Mouse (Mus musculus): ENCODE measurements at regions not wholly inside any gene's neighbourhood (a gene's known extent, or its start where the extent isn't known, plus 50 kb on each side); places are given as distances from the start of the nearest gene placed in this dataset.
"Not testable (repeated sequence)": the region's sequence is repeated elsewhere in the genome, so short reads cannot be mapped to it uniquely, and the experiment has no call there.

DNA sequence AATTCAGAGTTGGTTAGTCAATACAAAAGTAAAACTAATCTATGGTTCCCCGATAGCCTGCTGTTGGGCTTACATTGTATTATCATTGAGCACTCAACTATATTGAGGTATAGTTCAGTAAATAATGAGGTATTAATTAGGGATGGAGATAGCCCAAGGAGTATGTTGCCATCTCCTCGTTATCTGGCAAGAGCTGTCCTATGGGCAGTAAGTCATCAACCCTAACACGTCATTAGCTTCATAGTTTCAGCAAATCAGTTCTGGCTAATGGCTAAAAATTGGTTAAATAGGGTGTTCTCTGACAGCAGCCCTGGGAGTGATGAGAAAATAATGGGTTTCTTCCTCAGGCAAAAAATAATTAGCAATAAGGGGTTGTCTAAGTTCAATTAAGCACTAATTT is 236.4 kb upstream of the Pld5 start:
- intact Hi-C loops (cut with DNase I): no loop called here
- DNase-seq (ENCODE audit: low spot score in 2 of 2): no peak

DNA sequence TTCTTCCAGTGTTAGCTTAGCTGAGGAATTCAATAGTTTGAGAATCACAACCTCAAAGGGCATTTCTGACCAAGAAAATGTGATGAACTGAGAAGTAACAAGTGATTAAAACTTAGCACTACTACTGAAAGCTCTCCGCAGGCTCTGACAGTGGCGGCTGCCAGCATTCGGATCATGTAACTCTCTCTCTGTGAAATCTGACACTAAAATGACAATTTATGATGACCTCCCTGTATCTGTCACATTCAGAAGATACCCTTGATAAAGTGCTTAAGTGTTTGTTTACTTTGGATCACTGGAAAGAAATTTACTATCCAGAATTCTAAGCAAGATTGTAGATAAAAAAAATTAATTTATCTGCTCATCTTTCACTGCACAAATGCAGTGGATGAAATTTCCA is 230.3 kb upstream of the Pld5 start:
- intact Hi-C loops (cut with DNase I): no loop called here
- no peak for DNase-seq (ENCODE audit: low spot score in 2 of 2)

DNA sequence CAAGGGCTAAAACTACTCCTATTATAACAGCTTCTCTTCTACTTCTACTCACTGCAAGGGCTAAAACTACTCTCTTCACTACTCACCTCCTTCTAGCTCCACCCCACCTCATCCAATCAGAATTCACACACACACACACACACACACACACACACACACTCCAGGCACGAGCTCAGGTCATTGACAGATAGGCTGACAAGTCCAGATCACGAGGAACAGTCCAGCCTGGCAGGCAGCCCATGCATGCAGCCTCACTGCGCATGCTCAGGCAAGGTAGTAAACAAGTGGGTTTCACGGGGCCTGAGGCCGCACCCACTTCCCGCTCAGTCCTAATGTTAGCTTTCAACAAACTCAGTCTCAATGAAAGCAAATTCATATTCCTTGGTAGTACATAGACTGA is 229.6 kb upstream of the Pld5 start:
- intact Hi-C loops (cut with DNase I): not testable (repeated sequence)

DNA sequence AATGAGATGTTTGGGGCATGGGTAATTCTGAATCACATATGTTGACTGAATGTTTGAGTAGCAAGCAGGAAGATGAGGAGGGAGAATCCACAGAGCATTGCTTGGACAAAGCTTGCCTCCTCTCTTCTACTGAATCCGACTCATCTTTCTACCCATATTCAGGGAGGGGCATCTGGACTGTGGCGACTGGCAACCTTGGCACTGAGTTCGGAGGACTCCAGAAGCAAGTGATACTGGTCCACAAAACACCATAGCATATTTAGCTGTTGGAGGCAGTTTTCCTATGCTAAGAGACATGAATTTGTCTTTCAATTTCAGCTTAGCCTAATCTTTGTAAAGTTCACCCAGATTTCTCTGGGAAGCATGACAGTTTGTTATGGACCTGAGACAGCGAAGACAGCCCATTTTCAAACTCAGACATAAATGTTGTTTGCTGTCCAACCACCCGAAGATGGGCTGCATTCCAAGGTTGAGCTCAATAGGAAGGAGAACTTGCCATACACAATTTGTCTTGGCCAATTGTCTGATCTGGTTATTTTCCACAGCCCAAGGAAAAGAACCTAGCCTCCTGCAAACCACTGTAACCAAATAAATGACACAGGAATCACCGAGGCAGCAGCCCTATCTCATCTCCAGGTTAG is 224.0 kb upstream of the Pld5 start:
- DNase-seq (ENCODE audit: low spot score in 2 of 2): no peak
- intact Hi-C loops (cut with DNase I): no loop called here

More for the DNA sequence above, 229.6 kb upstream of the Pld5 start:
- DNase-seq (ENCODE audit: low spot score in 2 of 2): not testable (repeated sequence)

DNA sequence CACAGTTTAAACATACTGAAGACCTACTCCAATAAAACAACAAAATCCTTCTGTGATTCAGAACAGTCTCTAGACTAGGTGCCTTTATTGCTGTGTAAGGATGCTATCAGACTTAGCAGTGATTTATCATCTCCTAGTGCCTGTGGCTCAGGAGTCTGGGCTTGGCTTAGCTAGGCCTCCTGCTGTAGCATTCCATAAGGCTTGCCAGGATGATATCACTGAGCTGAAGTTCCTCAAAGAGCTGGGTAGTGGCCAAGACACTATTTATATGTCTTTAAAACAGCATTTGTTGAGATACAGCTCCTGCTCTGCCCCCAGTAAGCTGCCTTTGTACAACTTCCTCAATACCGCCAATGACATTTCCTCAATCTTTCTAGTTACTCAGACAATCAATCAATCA is 193.4 kb upstream of the Pld5 start:
- no peak for DNase-seq (ENCODE audit: low spot score in 2 of 2)
- intact Hi-C loops (cut with DNase I): no loop called here

DNA sequence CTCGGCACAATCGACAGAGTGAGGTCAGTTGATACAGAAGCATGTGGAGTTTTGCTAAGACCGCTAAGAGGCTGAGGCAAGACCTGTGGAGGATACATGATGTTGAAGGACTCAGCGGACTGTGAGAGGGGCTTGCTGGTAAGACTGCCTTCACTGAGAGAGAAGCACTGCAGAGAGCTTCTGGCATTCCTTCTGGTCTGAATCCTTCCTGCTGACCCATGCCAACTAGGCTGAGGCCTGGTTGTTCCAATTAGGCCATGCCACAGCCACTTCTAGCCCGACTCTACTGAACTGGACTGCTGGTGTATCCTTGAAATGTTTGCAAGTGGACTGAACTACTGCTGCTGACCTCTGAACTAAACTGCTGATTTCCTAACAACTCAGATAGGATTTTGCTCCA is 187.0 kb upstream of the Pld5 start:
- no peak for DNase-seq (ENCODE audit: low spot score in 2 of 2)
- intact Hi-C loops (cut with DNase I): no loop called here

DNA sequence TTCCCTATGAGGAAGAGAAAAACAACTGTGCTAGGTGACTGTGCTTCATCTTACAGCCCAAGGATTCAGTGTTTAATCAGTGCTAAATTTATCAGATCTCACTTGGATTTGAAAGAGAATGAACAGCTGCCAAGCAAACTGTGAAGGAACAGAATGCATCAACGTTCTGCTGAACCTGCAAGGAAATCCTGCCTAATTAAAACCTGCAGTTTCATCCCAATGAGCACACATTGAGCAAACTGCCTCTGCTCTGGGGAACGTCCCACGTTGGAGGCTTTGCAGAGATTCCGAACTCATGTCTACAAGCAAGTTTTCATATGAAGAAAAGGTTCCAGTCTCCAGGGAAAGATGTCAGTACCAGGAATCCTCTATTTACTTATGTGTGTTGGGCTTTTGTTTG is 171.6 kb upstream of the Pld5 start:
- intact Hi-C loops (cut with DNase I): no loop called here
- peak in 1 of 2 experiments; percentile 5 for DNase-seq (ENCODE audit: low spot score in 2 of 2)

DNA sequence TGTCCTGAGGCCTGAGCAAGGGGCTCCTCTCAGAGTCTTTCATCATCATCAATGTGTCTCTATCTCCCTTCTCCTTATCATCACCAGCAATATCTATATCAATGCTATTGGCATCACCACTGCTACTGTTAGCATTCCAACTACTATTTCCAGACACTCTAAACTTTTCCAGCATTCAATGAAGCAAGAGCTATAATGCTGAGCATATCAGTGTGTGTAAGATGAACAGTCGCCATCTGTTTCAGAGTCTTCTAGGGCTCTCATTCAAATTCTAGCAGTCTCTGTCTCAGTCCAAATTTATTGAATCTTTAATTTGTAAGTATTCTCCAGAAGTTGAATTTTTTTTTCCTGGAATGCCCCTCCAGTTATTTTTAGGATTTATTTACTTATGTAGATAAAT is 168.6 kb upstream of the Pld5 start:
- intact Hi-C loops (cut with DNase I): no loop called here
- no peak for DNase-seq (ENCODE audit: low spot score in 2 of 2)

DNA sequence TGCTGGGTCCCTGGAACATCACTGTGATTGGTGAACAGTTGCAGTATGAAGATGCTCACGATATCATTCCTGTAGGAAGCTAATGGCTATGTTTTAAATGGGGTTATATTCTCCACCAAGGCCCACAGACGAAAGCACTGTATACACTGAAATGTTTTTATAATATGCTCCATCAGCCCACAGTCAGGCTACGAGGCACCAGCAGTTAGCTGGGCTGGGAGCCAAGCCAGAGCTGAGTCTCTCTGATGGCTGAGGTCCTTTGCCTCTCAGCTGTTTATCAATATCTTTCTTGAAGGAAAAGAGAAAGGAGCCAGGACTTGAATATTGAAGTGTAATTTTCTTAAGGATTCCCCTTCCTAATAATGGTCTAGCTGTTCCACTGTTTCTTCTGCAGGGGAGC is 165.1 kb upstream of the Pld5 start:
- intact Hi-C loops (cut with DNase I): no loop called here
- no peak for DNase-seq (ENCODE audit: low spot score in 2 of 2)

DNA sequence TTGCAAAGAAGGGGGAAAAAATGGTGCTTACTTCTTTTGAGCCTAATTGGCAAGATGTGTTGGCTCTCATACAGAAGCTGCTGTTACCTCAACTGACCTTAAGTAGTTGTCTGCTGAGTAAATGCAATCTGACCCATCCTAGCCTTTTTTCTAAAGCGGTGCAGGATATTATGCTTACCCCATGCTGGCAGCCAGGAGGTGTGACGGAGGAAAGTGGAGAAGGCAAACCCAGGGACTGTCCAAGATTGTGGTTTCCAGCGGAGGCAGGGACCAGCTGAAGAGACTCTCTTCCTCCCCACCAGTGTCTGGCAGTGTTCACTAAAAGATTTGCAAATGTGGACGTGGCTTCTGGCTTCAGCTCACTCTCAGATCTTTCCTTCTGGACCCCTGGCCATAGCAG is 152.7 kb upstream of the Pld5 start:
- intact Hi-C loops (cut with DNase I): no loop called here
- DNase-seq (ENCODE audit: low spot score in 2 of 2): no peak

DNA sequence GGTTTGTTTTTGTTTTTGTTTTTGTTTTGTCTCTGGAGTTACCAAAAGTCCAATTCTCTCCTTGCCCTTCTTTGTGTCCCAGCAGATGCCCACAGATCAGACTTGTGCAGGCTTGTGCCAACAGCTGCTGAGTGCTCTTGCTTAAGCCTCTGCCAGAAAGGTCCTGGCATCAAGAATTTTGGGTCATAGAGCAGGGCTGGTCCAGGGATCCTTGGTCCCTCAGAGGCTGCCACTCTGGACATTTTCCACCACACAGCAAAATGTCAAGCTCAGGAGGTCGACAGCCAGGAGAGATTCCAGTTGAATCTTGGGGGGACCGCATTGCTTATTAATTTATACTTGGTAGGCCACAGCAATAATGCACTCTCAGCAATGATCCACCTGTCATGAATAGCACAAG is 151.9 kb upstream of the Pld5 start:
- intact Hi-C loops (cut with DNase I): no loop called here
- DNase-seq (ENCODE audit: low spot score in 2 of 2): no peak

DNA sequence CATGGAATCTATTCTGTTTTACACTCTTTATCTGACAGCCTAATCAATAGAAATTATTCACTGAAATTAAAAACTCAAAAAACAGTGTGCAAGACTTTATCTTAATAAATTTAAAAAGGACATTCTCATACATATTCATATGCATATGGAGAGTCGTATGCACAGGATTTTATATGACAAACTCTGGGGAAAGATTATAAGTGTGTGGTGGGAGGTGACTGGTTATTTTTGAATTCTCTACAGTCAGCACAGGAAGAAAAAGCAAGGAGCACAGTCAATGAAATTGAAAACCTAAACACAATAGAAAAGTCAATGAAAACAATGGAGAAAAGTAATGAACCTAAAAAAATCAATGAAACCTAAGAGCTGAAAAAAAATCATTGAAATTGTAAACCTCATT is 142.1 kb upstream of the Pld5 start:
- intact Hi-C loops (cut with DNase I): no loop called here
- no peak for DNase-seq (ENCODE audit: low spot score in 2 of 2)

DNA sequence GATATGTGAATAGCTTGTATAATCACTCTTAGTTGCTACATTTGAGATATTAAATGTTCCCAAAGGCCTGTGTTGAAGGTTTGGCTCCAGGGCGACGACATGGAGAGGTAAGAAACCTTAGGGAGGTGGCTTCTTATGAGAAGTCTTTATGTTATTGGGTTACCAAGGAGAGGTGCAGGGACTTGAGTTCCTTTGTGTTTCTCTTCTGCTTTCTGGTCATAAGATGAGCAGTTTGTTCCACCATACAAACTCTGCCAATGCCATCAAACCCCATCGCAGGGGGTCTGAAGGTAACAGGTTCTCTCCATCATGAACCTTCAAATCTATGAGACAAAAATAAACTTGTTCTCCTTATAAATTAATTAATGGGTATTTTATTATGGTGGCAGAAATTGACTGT is 129.0 kb upstream of the Pld5 start:
- no peak for DNase-seq (ENCODE audit: low spot score in 2 of 2)
- intact Hi-C loops (cut with DNase I): no loop called here

DNA sequence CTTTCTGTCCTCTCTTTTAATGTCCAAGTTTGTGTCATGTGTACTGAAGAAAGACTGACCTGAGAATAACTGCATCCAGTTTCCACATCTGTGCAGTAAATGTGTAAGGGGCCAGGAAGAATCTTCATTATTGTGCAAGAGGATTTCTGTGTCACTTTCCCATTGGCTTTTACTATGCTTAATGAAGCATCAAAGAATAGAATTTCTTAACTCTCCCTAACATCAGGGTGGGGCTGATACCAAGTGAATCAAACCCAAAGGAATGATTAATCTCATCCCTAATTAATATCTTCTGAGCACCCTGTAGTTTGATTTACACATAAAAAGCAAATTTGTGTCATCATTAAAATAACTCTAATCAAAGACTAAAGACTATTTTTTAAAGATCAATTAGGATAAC is 104.5 kb upstream of the Pld5 start:
- no peak for DNase-seq (ENCODE audit: low spot score in 2 of 2)
- intact Hi-C loops (cut with DNase I): no loop called here

DNA sequence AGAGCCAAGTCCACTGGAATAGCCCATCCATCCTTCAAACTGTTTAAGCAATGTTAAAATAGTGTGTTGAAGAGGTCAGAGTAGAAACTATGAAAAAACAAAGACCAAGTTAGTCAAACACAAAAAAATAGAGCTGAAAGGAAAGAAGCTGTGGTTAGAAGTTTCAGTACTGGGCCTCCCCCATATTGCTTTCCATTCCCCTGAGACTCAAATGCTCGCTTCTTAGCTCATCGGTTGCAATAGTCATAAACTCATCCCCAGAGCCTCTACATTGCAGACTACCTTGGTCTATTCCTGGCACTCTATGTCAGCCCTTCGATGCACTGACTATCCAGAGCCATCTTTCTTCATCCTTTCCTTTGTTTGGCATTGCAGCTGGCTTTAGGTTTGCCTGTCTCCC is 91.8 kb upstream of the Pld5 start:
- DNase-seq (ENCODE audit: low spot score in 2 of 2): no peak
- intact Hi-C loops (cut with DNase I): no loop called here

DNA sequence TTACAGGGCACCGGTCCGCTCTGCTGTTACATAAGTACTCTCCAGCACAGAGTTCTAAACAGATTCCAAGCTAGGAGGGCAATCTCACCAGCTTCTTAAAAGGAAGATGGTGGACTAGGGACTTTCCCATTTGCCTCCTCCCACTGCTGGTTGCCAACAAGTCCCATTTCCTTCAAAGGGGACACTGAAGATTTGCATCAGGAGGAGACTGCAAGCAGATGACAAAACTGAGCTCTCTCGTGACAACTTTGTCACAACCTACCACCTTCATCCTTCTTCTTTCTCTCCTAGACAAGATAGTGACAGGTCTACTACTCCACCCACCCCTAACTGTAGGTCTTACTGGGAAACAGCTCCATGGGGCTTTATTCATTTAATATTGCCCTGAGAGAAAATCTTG is 85.8 kb upstream of the Pld5 start:
- DNase-seq (ENCODE audit: low spot score in 2 of 2): no peak
- intact Hi-C loops (cut with DNase I): no loop called here

DNA sequence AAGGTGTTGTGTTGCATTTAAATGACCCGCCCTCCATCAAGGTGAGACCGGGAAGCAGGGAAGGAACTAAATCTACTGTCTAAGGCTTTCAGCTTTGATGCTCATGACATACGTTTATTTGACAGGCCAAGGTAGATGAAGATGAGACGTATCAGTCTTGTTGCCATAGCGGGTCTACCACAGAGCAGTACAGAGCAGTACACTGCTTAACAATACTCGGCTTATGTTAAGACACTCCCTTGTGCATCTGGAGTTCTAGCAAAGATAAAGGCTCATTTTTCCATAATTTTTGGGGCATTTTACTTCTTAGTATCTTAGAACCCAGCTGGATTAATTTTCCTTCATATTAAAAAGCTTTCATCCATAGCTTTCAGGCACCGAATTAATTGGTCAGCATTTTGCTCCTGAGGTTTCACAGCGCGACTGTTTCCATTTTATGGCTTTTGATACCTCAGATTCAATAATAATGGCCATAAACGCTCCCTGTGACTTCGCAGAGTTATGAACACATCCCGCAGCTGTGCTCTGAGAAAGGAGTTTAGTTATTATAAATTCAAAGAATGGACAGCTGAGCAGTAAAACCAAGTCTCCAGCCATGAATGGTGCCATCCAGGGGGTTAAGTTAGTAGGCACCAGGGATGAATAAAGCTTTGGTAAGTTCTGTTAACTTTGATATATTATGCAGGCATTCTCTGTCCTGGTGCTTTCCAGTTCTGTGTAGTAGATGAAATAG is 85.0 kb upstream of the Pld5 start:
- DNase-seq (ENCODE audit: low spot score in 2 of 2): no peak
- intact Hi-C loops (cut with DNase I): no loop called here

DNA sequence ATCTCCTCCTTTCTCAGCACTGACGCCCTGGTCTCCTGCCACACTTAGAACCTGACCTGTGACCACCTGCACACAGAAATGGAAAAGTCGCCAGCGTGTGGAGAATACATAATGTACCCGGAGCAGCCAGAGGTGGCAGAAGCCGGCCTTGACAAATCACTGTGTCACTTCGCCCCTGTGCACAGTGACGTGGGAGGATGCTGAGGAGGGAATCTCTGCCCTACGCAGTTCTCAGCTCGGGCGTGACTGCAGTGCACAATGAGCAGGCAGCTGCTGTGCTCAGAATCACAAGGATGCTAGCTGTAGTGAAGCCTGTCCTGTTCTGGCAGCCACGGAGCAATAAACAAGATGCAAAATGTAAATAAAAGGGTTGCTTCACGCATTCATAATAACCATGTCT is 80.2 kb upstream of the Pld5 start:
- intact Hi-C loops (cut with DNase I): no loop called here

DNA sequence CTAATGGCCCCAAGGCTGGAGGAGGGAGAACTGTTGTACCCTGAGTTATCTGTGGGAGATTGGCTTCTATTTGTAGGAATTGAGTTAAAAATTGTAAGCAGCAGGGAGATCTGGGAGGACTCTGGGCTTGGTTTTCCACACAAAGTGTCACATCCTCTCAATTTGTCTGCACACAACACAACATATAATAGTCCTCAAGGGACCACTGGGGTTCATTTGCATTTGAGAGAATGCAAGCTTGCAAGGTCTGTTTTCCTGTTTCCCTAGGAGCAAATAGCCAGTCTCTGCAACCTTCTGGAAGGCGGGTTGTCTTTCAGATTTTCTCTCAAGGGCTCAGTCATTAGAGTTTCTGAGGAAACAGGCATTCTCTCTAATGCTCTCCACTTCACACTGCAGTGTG is 79.8 kb upstream of the Pld5 start:
- no peak for DNase-seq (ENCODE audit: low spot score in 2 of 2)
- intact Hi-C loops (cut with DNase I): no loop called here

More for the DNA sequence above, 80.2 kb upstream of the Pld5 start:
- DNase-seq (ENCODE audit: low spot score in 2 of 2): peak; percentile 17 to 29

DNA sequence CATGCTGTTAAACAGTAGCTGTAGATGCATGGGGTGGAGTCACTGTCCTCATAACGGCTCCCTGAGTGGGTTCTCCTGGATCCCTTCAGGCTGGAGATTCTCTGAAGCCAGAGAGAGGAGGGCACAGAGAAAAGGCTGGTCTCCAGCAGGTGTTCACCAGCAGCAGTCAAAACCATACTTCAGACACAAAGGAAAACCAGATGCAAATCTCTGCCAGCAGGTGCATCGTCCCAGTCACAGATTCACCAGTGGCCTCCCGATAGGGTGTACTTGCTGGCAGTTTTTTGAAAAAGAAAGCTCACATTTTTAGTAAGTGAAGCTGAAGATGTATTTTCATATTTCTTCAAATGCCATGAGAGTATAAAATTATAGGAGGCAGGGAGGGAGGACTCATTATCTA is 77.6 kb upstream of the Pld5 start:
- DNase-seq (ENCODE audit: low spot score in 2 of 2): no peak
- intact Hi-C loops (cut with DNase I): no loop called here

DNA sequence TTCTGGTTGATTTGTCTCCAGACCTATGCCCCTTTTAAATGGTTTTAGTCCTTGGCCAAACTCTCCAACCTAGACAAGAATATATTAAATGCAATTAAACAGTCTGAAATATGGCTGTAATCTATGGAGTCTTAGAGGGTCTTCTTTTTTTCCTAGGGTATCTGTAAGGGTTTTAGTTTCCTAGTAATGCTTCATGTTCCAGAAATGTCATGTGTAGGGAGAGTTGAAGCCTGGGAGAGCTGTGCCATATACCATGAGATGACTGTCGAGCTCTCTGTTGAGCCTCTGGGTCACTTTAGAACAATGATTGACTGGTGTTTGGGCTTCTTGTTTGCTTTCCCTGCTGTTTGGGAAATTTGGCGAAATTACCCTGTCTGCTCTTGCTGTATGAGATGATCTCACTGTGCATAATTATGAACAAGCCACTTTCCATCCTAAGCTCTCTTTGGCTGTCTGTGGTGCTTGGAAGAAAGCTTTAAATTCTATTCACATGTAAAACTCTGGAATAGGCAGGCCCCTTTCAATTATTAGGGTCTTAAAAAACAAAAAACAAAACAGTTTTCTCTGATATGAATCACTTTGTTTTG is 74.9 kb upstream of the Pld5 start:
- DNase-seq (ENCODE audit: low spot score in 2 of 2): no peak
- intact Hi-C loops (cut with DNase I): no loop called here

Measured in left cerebral cortex, postnatal 36 days (tissue).